Mouse (Mus musculus) thymus, adult 2 months (tissue): ENCODE data around the gene Slc35a5. TPM values are rescaled to one million over a fixed set of nuclear protein-coding genes. Genes with fewer than 3 reads are reported as not detected.

Experiments used
- DNase-seq: peaks from one replicate; pipeline ENCODE4 v3.0.0; 2021
- H3K27ac ChIP-seq: fragments of 200-500 bp; 2 replicates; pipeline ENCODE4 v1.5.1; 2012; ENCODE audit warnings: low read length, control low read depth; ENCODE audit not compliant: control insufficient read depth, insufficient read depth
- H3K27me3 ChIP-seq: fragments of 200-500 bp; 2 replicates; pipeline ENCODE4 v1.6.1; 2012; ENCODE audit warnings: mild to moderate bottlenecking, low read length, moderate library complexity, mixed read lengths; ENCODE audit not compliant: control insufficient read depth, insufficient read depth
- H3K36me3 ChIP-seq: fragments of 200-500 bp; 2 replicates; pipeline ENCODE4 v1.6.1; 2012; ENCODE audit warnings: mild to moderate bottlenecking, low read length, moderate library complexity; ENCODE audit not compliant: control insufficient read depth, insufficient read depth
- H3K4me1 ChIP-seq: fragments of 200-500 bp; replicated peaks from 2 replicates; pipeline ENCODE4 v1.6.1; 2012; ENCODE audit warnings: low read length; ENCODE audit not compliant: control insufficient read depth, insufficient read depth
- H3K4me3 ChIP-seq: fragments of 200-500 bp; 2 replicates; pipeline ENCODE4 v1.5.1; 2012; ENCODE audit warnings: mild to moderate bottlenecking, low read length, control low read depth, moderate library complexity; ENCODE audit not compliant: control insufficient read depth, insufficient read depth
- CTCF ChIP-seq: fragments of 200-500 bp; IDR thresholded peaks from 2 replicates; pipeline ENCODE4 v1.5.1; 2012; ENCODE audit warnings: mild to moderate bottlenecking, control low read depth, low read length, moderate library complexity, borderline replicate concordance; ENCODE audit not compliant: control insufficient read depth, poor library complexity, insufficient read depth; ENCODE audit errors: extremely low read depth
- POLR2A ChIP-seq: fragments of 200-500 bp; IDR thresholded peaks from 2 replicates; pipeline ENCODE4 v1.6.1; 2012; ENCODE audit warnings: mild to moderate bottlenecking, low read length, control low read depth, moderate library complexity; ENCODE audit not compliant: control insufficient read depth, poor library complexity, insufficient read depth; ENCODE audit errors: extremely low read depth
- WGBS: fragments of 180-500 bp; shearing (Covaris S2); methylation state at CpG from one replicate; pipeline ENCODE4 v1.1.7; 2018; 5-methylcytosine and 5-hydroxymethylcytosine counted together
- polyA plus RNA-seq: library from polyadenylated mRNA; depleted of rRNA; stranded (reverse); fragments of >200 nt; gene quantifications from 2 replicates; pipeline ENCODE4 v1.2.3, GENCODE M21; 2012

Slc35a5 gene
- polyA plus RNA-seq, 1 experiment: 22.7 TPM

DNA sequence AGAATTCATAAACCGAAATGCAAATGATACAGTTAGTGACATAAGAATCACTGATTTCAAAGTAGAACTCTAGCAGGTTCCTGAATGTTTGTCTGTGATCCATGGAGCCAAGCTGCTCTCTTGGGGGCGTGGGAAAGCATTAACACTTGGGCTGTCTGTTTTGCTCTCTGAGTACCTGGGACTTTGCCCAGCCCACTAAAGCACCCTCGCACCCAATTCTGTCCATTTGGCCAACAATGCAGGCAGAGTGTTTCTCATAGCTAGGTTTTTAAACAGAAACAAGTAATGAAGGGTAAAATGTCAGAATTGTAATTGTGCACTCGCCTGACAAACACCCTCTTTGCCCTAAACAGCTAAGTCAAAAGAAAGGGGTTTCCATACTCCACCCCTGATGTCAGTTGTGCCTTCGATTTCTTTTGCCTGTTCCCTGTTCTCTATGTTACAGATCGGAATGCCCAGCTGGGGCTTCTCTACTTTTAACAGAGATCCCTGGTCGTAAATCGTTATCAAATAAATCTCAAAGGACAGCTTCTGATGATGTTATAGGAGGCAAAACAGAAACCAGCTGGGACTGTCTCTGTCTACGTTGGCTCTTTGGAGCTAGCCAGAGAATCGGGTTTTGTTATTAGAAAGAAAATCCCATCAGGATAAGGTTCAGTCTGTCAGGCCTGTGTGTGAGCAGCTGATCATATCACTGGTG lies 60.2 kb downstream of the Slc35a5 start:
- H3K4me3 ChIP-seq: no peak overlapping the region
- no peaks in the 10 kb centered on the region for H3K36me3 ChIP-seq
- DNase-seq: no peak
- no peaks in the 10 kb centered on the region for H3K4me1 ChIP-seq
- TF ChIP-seq CTCF (no peak), POLR2A (no peak)
- H3K27me3 ChIP-seq: no peaks in the 10 kb centered on the region
- H3K27ac ChIP-seq: no peak overlapping the region
- 91% methylated on average over 10 of the region's 10 CpGs for WGBS

DNA sequence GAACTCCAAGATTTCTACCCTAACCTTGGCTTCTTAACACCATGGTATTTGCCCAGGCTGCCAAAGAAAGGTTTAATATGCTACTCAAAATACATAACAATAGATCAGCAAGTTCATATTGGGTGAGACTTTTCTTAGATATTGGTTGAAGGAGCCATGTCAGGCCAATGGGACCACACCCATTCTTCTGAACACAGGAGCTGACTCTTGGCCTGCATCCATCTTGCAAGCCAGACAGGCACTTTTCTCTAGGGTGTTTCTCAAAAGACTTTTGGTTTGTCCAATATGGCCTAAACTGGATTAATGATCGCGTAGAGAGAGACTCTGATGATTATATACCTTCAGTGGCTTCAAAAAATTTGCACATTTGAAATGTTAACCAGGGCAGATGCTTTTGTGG lies 61.0 kb downstream of the Slc35a5 start:
- no peaks in the 10 kb centered on the region for H3K27me3 ChIP-seq
- H3K36me3 ChIP-seq: no peaks in the 10 kb centered on the region
- 97% methylated on average over 2 of the region's 2 CpGs for WGBS
- TF ChIP-seq CTCF (no peak), POLR2A (no peak)
- DNase-seq: no peak
- no peak overlapping the region for H3K4me3 ChIP-seq
- H3K4me1 ChIP-seq: no peaks in the 10 kb centered on the region
- H3K27ac ChIP-seq: no peak overlapping the region

DNA sequence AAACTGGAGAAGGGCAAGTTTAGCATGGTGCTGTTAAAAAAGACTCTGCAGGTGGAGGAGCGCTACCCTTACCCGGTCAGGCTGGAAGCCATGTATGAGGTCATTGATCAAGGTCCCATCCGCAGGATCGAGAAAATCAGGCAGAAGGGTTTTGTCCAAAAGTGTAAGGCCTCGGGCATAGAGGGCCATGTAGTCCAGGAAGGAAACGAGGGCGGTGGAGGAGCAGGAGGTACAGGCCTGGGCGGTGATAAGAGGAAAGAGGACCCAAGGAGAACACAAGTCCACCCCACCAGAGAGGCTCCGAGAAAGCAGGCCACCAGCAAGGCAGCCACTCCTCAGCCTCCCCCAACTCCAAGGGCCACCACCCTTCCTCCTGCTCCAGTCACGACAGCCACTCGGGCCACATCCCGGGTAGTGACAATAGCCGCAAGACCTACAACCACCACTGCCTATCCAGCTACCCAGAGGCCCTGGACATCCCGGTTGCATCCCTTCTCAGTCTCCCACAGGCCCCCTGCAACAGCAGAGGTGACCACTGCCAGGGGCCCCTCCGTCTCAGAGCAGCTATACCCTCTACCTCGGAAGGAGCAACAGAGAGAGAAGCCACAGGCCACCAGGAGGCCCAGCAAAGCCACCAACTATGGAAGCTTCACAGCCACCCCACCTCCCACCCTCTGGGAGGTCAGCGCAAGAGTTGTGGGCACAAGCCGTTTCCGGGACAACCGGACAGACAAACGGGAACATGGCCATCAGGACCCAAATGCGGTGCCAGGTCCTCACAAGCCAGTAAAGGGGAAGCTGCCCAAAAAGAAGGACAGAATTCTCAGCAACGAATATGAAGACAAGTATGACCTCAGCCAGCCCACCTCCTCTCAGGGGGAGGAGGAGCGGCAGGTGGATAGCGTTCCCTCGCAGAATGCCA lies 62.7 kb downstream of the Slc35a5 start:
- WGBS: 88% methylated on average over 26 of the region's 26 CpGs
- Histone ChIP-seq H3K4me1 (no peaks in the 10 kb centered on the region), H3K27me3 (no peaks in the 10 kb centered on the region), H3K27ac (no peak overlapping the region), H3K36me3 (no peaks in the 10 kb centered on the region), H3K4me3 (no peak overlapping the region)
- DNase-seq: no peak
- TF ChIP-seq POLR2A (no peak), CTCF (peak; percentile 28; the same call in 1 of the 2 replicates)

DNA sequence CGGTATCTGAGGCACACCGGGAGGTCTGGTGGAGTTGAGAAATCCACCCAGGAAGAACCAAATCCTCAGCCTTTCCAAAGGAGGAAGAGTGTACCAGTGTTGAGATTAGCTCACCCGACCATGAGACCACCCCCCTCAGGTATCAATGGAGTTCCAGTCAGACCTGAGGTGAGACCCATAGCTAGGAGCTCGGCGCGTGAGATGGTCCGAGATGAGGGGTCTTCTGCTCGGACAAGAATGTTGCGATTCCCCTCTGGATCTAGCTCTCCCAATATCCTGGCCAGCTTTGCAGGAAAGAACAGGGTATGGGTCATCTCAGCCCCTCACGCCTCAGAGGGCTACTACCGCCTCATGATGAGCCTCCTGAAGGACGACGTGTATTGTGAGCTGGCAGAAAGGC lies 63.5 kb downstream of the Slc35a5 start:
- WGBS: 98% methylated on average over 13 of the region's 13 CpGs
- TF ChIP-seq CTCF: no peak
- TF ChIP-seq POLR2A: no peak
- no peaks in the 10 kb centered on the region for H3K27me3 ChIP-seq

DNA sequence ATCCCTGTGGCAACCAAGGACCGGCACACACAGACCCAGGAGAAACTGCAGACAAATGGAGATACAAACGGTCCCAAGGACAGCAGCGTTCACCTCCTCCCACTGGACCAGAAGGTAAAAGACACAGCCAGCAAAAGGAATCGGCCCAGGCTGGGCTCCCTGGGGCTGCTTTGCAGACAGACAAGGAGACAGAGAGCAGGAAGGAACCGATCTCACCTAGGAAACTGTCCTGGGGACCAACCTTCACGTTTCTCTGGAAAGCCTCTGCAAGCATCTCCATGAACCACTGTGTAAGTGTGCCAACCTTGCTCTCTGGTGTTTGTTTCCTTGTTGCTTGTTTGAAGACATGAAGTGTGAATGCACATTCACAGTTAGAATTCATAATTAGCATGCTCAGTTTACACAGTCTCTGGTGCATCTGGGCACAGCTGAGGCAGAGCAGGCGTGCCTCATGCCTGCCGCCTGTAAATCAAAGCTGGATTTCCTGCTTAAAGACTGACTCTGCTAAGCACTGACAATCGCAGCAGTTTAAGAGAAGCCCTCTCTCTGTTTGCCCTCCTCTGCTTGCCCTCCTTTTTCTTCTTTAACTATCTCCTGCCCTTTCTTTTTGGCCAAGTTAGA lies 64.3 kb downstream of the Slc35a5 start:
- H3K27ac ChIP-seq: no peak overlapping the region
- WGBS: 22% methylated on average over 9 of the region's 9 CpGs

More for the DNA sequence above, 63.5 kb downstream of the Slc35a5 start:
- Histone ChIP-seq H3K36me3 (no peaks in the 10 kb centered on the region), H3K27ac (no peak overlapping the region), H3K4me1 (no peaks in the 10 kb centered on the region), H3K4me3 (no peak overlapping the region)
- no peak for DNase-seq

DNA sequence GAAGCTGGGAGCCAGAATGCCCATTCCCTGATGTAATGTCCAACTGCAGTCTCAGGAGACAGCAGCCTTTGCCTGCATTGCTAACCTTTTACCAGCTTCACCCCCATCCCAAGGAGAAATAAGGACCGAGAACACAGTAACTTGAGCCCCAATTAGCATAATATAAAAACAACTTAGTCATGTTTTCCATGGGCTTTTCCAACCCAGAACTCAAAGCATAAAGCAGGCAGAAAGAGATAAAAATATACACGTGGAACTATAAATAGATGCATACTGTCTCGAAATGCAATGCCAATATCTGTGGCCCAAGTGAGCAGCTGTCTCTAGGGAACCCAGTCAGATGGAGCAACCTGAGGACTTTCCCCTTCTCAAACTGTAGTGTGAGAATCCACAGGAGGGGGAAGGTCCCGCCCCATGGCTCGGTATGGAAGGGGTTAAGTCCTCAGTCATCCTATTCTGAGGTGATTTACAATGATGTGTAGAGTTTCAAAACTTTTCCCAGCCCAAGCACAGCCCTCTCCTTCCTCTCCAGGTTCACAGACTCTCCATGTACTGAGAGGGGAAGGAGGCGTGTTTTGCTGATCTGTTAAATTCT lies 65.3 kb downstream of the Slc35a5 start, which contains the start of gene Ccdc80:
Gene Ccdc80, plus strand, starts transcription at position 266 of the 595 bp plus-strand sequence.
- WGBS: 31% methylated on average over 6 of the region's 6 CpGs
- Histone ChIP-seq H3K36me3 (no peaks in the 10 kb centered on the region), H3K4me1 (no peaks in the 10 kb centered on the region), H3K27ac (no peak within 1 kb of the TSS), H3K27me3 (no peaks in the 10 kb centered on the region), H3K4me3 (no peak within 1 kb of the TSS)
- TF ChIP-seq POLR2A (no peak), CTCF (no peak)
- DNase-seq: no peak

More for the DNA sequence above, 64.3 kb downstream of the Slc35a5 start:
- no peak overlapping the region for H3K4me3 ChIP-seq
- H3K4me1 ChIP-seq: no peaks in the 10 kb centered on the region
- DNase-seq: no peak
- H3K27me3 ChIP-seq: no peaks in the 10 kb centered on the region
- no peak for TF ChIP-seq CTCF
- TF ChIP-seq POLR2A: no peak
- no peaks in the 10 kb centered on the region for H3K36me3 ChIP-seq
